Mouse (Mus musculus) cerebellum, postnatal 14 days (tissue): ENCODE measurements around the gene Exoc3l.

Experiments used
- DNase-seq, 2 experiments: peaks; one replicate each; pipeline ENCODE4 v3.0.0; 2021; ENCODE audit warnings: mixed read lengths in 2 of 2

The Exoc3l gene

DNA sequence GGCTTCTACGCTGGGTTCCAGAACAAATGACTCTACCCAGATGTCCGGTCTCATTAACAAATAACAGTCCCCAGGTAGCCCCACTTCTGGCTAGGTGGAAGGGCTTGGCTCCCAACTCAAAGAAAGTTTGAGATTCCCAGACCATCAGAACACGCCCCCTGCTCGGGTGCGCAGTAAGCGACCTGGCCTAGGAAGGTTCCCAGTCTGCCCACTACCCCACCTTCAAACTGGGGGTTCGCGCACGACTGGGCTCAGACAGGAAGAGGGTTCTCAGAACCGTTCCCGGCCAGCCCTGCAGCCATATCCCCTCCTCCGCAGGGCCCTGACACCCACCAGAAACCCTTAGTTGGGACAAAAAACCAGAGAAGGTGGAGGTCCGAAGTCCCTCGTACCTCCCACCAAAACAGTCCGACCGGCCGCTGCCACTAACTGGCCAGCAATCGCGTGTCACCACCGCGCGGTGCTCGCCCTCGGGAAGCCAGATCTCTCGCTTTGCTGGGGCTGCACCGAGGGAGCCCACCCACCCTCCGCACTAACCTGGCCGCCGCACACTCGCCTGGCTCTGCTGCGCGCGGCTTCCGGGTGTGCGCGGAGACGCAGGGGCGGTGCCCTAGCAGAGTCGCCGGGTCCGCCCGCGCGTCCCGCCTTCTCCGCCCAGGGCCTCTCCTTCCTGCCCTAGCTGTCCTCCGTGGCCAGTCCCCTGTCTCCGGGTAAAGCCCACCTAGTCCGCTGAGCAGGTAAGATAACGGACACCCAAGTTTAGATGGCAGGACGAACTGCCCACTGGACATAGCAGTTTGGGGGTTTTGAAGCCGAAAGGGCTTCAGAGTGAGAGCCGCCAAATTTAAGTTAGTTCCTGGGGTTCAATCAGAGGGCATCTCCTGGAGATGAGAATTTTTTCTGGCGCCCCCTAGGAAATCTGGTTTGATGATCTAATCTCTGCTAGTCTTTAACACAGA lies 31.6 kb downstream of the Exoc3l start, which contains the start of the genes Tradd and Fbxl8:
Tradd (minus strand) TSS at position 586 of the 959 bp plus-strand sequence.
Fbxl8 (plus strand) TSS at position 625 of the 959 bp plus-strand sequence.
- DNase-seq: peak in 1 of 2 experiments; percentile 69

DNA sequence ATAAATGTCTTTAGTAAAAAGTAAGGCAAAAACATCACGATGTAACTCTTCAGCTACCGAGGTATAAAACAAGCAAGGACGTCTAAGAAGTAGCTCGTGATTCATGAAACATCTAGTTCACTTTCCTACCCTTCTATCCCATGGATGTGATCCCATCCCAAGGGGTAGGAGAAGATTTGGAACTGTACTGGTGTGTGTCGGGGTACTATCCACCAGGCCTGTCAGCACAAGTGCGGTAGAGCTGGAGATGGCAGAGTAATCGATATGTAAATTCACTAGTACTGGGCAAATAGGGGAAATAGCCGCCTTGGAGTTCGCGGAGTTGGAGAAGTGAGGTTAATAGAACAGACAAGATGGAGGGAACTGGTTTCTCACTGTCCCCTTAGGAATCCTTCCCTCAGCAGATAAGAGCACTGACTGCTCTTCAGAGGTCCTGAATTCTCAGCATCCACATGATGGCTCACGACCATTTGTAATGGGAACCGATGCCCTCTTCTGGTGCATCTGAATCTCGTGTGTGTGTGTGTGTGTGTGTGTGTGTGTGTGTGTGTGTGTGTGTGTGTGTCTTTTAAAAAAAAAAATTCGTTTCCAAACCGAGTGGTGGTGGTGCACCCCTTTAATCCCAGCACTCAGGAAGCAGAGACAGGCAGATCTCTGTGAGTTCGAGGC lies 32.5 kb downstream of the Exoc3l start:
- DNase-seq: no peak

DNA sequence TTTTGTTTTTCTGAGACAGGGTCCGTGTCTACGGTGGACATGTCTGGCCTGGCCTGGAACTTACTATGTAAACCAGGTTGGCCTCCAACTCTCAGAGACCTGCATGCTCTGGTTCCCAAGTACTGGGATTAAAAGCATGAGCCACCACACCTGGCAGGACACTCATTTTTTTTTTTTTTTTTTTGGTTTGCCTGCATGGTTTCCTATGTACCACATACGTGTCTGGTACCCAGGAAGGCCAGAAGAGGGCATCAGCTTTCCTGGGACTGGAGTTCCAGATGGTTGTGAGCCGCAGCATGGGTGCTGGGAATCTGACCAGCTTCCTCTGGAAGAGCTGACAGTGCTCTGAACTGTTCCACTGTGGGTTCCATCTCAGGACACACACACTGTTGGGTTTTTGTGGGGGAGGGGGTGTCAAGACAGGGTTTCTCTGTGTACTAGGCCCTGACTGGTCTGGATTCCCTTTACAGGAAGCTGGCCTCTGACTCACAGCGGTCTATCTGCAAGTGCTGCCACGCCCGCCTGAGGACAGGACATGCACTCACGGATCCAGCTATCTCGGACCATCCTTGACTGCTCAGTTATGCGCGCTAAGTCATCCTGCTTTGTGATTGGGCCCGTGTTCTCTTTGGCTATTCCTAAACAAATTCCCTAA lies 34.4 kb downstream of the Exoc3l start:
- DNase-seq: no peak

DNA sequence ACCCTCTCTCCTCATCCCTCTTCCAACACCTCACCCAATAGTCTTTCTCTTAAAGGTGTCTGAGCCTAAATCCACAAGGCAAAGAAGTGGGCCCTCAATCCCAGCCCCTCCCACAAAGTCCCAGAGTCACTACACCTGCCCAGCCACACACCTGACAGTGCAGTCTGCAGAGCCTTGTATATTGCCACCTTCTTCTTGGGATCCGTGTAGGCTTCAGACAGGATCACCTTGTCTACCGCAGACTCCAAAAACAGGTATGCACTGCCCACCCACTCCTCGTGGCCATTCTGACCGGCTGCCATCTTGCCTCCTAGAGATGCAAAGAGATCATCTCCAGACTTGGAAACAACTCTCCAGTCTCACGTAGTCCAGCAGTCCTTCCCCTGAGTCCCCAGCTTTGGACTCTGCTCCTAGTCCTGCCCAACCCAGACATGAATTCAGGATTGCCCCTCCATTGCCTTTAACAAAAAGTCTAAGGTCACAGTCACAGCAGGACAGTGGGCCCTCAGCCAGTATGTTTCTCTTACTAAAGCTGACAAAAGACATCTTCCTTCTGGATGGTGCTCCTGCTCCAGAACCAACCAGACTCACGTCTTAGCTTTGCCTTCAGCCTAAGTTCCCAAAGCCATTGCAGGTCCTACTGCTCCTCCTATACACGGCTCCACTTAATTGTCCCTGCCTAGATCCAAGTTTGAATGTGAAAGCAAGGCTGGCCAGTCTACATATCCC lies 35.4 kb downstream of the Exoc3l start:
- DNase-seq: no peak

DNA sequence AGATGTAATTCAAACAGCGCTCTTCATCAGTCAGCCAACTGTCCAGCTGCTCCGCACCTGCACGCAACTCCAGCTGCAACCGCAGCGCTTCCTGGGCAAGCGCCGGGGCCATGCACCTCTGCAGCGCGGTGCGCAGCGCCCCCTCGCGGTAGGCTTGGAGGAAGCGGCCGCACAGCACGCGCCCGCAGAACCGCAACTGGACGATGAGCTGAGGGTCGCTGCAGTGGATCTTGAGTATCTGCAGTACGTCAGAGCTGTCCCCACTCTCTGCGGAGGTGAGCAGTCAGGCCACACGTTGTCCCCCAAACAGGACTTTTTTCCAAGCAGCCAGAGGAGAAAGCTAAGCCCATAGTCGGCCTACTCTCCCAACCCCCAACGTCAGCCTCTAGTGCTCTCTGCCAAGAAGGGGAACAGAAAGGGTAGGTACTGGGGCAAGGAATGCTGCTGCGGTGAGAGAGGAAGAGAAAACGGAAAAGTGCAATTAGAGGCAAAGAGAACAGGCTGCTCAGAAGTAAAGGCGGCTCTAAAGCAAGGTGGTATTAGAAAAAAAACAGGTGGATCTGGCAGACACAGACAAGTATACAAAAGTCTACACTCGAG lies 36.1 kb downstream of the Exoc3l start:
- DNase-seq: peak; percentile 79 to 85

DNA sequence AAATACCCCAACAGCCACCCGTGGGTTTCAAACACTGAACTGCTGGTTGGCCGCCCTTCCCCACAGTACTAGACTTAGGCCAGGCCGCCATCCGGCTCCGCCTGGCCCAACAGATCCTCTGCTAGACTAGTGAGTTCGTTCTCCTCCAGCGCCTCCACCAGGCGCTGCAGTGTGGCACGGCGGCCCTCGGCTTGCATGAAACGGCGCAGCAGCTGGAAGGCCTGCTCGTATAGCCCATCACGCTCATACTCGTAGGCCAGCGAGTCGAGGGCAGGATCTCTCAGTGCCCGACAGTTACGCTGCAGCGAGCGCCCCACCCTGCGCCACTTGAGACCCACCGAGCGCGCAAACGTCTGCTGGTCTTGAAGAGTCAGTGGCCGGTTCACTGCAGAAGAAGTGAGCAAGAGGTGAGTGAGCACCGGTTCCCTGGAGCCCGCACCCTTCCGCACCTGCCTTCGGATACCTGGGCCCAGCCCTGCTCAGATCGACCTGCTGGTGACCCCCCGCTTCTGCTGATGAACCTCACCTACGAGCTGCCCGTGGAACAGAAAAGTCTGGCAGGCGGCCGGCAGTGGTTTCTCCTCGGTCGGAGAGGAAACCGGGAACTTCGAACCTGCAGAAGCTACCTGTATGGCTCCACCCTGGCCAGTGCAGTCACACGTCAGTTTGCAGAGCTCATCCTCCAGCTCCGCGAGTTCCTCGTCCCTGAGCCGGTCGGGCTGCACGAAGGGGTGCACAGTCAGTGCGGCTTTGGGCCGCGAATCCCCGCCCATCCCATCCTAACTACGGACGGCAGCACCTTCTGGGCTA lies 36.8 kb downstream of the Exoc3l start:
- peak; percentile 41 to 47 for DNase-seq

DNA sequence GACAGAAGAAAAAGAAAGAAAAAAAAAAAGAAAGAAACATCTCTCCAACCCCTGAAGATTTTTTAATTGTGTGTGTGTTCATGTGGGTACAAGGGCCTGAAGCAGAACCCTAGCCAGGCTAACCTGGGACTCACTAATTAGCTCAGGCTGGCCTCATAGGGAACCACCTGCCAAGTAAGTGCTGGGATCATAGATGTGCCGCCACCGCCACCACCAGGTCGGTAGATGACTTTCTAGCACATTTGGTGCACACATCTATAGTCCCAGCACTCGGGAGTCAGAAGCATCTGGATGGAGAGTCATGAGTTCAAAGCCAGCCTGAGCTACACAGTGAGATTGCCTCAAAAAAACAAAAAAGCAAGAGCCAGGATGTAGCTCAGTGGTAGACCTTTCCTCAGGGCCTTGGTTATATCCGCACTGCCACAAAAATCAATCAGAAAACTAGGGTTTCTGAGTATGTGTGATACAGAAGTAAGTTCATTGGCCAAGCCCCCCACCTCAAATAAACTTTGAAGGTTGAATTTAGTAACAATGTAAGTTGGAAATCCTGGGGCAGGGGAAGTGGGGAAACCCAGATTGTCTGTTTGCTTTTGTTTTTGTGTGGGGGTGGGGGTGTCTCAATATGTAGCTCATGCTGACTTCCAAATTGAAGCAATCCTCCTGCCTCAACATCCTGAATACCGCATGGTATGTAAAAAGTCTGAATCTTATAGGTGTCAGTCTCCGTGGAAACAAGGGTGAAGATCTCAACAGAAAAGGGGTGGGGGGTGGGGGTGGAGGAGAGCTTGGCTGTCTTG lies 38.4 kb downstream of the Exoc3l start:
- no peak for DNase-seq

DNA sequence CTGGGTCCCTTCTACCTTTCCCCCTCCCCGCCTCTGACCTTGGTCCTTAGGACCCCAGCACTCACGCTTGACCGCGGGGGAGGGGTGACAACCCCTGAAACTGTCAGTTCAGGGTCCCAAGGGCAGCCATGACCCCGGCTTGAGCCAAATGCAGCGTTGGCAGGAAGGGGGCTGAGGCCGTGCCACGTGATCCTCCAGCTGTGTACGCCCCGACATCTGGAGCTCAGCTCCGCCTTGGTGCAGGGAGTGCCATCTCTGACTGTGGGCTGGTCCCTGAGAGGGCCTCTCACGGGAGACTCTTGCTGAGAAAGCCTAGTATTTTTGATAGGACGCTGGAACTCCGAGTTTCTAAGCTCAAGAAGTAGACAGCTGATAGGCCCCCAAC lies 40.9 kb downstream of the Exoc3l start, which contains the start of gene B3gnt9:
B3gnt9 (minus strand) TSS at position 188 of the 385 bp plus-strand sequence.
- DNase-seq: peak in 1 of 2 experiments; percentile 32

DNA sequence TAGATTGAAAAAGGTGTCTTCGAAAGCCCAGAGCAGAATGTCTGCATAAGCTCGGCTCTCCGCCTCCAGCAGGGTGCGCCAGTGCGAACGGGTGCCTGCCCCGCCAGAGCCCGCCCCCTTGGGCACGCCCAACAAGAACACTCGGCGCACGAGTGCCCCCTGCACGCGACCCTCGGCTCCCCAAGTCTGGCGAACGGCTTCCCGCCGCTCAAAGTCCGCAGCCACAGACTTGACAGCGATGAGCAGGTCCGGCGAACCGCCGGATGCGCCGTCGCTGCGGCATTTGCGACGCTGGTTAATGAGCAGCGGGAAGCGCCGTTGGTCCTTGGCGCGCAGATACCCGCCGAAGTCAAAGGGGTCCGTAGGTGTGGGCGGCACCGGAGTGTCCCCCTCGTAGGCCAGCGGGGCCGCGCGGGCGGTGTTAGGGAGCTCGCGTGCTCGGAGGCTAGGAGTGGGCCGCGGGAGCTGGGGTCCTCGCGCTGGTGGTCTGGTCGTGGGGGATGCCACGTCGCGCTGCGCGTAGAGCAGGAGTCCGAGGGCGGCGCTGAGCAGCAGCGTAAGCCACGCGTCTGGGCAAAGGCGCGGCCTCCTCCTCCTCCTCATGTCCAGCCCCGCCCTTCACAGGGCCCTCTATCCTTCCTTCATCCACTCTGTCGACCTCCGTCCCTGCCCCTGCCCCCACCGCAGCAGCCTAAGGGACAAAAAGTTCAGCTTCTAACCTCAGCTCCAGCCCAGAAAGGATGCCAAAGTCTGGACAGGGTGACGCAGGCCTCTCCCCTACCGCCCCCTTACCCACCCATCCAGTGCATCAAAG lies 41.5 kb downstream of the Exoc3l start:
- peak; percentile 91 to 95 for DNase-seq

DNA sequence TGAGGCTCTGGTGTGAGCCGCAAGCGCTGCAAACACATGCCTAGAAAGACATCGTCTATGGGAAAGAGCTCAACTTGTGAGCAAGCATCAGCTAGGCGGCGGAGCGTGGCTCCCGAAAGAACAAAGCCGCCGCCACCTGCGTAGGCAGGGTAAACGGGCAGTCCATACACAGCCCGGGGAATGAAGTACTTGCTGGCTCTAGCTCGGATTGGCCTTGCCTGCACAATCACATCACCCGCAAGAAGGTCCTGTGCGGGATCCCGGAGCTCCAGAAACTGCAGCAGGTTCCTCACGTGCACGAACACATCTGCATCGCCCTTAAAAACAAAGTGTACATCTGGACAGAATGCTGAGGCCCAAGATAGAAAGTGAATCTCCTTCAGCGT lies 42.1 kb downstream of the Exoc3l start:
- no peak for DNase-seq

DNA sequence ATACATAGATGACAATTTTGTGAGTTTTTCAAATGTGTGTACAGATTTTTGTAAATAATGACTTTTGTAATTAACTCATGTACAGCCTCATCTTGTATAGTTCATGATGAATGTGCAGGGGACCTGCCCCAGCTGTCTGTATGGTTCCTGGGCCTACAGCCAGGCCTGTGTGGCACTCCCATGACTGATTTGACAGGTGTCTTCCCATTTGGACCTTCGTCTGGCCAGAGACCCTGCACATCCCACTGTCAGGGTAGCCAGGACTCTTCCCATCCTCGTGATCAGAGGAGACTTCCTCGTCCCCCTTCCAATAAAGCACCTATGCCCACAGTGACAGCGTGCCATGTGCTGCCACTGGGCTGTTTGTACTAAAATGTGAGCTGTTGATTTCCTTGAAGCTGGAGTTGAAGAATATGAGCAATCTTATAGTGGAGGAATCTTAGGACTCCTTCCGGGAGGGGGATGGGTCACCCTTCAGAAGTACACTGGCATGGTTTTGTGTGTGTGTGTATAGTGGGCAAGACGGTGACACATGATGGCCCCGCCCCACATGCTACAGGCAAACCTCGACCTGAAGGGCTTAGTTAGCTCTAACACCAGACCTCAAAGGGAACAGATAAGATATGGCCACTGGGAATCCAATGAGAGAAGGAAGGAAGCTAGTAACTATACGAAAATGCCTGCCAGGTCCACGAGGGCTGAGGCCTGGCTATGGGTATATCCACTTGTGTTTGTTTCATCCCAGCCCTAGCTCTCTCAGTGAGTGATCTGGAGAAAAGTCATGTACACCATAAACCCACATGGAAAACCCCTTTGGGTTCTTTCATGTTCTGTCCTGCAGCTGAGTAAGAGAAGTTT lies 43.0 kb downstream of the Exoc3l start:
- no peak for DNase-seq

DNA sequence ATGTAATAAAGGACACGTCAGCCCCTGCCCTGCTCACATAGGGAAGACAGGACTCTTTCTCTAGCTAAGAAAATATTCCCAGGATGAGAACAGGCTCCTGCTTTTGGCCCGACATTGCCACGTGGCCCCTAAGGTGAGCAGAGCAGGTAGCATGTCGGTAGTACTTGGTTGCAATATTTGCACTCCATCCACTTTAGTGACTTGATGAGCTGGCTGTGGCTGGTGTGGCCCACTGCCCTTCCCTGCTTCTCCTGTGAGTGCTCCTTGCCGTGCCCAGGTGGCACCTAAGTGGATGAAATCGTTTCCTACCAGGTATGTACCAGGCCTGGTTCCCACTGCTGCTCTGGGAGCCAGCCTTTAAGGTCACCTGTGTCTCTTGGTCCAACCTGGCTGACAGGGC lies 43.9 kb downstream of the Exoc3l start:
- DNase-seq: no peak

DNA sequence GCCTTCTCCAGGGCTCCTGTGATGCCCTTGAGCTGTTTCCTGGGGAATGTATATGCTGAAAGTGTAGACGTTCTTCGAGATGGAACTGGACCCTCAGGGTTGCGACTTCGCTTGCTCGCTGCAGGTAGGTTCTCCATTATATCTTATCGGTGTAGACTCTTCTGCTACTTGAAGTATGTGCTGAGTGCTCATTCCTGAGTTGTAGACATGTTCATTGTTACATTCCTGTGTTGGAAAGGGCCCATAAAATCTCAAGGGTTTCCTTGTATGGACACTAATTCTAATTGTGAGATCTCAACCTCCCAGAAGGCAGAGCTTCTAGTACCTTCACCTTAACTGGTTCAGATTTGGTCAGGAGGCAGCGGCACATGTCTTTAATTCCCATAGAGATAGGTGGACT lies 54.9 kb downstream of the Exoc3l start:
- no peak for DNase-seq
